Mouse (Mus musculus) testis, adult 10 weeks (tissue): ENCODE data around the gene Gm8232. TPM values are rescaled to one million over a fixed set of nuclear protein-coding genes. Genes with fewer than 3 reads are reported as not detected.

Experiments
- polyA plus RNA-seq: library from polyadenylated mRNA; stranded (reverse); fragments of 350-450 nt; fragmentation: Illumina TruSeq; extraction: RNeasy Lipid Tissue Mini Kit (QIAGEN cat#74804); gene quantifications from one replicate; pipeline ENCODE4 v1.2.3, GENCODE M21; 2014; ENCODE audit warnings: low read depth, low replicate concordance

The Gm8232 gene
- polyA plus RNA-seq = 4.9 TPM

GRCm38 (mm10) chr14:44433335-44433734, at the start of gene Gm8232:
TSS of gene Gm8232 (plus strand) at chr14:44433635.

GRCm38 (mm10) chr14:44410588-44410987, 22.8 kb upstream of the Gm8232 start, which contains the start of gene Gm3371:
TSS of gene Gm3371 (minus strand) at chr14:44410688.

Other genes starting within 250 kb of the Gm8232 start
- 6.9 TPM for gene Gm8212, start 236.0 kb upstream of the Gm8232 start, polyA plus RNA-seq
- 33.2 TPM for gene 4930503E14Rik, start 220.4 kb upstream of the Gm8232 start, polyA plus RNA-seq
- 10.3 TPM for gene Gm8220, start 148.1 kb upstream of the Gm8232 start, polyA plus RNA-seq
- gene Gm5930, start 95.1 kb upstream of the Gm8232 start, polyA plus RNA-seq = 43.9 TPM
- gene Gm8229, start 68.3 kb upstream of the Gm8232 start, polyA plus RNA-seq = 4.4 TPM
- 13.7 TPM for gene Gm3371, start 22.9 kb upstream of the Gm8232 start, polyA plus RNA-seq
- 287 TPM for gene BC061237, start 58.8 kb downstream of the Gm8232 start, polyA plus RNA-seq
- not detected for gene Gm17093, start 84.6 kb downstream of the Gm8232 start, polyA plus RNA-seq
- gene Gm8247, start 149.5 kb downstream of the Gm8232 start, polyA plus RNA-seq = 4.3 TPM
- 31.5 TPM for gene Gm5624, start 194.3 kb downstream of the Gm8232 start, polyA plus RNA-seq